Mouse (Mus musculus): ENCODE results near the gene Olfr768.

DNA sequence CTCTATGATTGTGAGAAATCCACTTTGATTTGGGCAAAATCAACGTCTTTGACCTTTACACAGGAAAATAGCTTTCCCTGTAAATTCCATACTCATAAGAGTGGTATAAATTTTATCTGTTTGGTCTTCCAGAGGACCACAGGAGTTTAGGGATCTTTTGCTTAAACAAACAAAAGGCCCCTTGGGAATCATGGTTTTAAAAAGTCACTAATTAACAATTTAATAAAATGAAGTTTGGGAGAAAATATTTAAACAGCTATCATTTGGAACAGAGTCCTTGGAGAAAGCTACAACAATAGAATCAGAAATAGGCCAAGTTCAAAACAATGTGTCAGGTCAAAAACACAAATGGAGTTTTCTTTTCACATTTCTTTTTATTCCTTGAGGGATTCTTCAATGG, at the start of gene Olfr768:
- TF ChIP-seq CTCF (IDR thresholded peaks at IDR 0.05; ENCODE audit: borderline replicate concordance, extremely low read depth, insufficient read depth, insufficient read length) (no peak), POLR2A (IDR thresholded peaks at IDR 0.05; ENCODE audit: borderline replicate concordance, extremely low read depth, insufficient read depth, insufficient read length, poor library complexity, severe bottlenecking) (no peak)
